Mouse (Mus musculus) spleen, adult 2 months (tissue): Measurements from ENCODE around the gene Josd1.

Source experiments
- CTCF ChIP-seq: fragments of 200-500 bp; IDR thresholded peaks from 2 replicates; pipeline ENCODE4 v1.5.1; 2011; ENCODE audit warnings: mild to moderate bottlenecking, inconsistent platforms; ENCODE audit not compliant: insufficient read depth, insufficient read length, insufficient replicate concordance; ENCODE audit errors: extremely low read depth
- POLR2A ChIP-seq: fragments of 200-500 bp; IDR thresholded peaks from 2 replicates; pipeline ENCODE4 v1.6.1; 2011; ENCODE audit warnings: low read depth, low read length, inconsistent platforms

DNA sequence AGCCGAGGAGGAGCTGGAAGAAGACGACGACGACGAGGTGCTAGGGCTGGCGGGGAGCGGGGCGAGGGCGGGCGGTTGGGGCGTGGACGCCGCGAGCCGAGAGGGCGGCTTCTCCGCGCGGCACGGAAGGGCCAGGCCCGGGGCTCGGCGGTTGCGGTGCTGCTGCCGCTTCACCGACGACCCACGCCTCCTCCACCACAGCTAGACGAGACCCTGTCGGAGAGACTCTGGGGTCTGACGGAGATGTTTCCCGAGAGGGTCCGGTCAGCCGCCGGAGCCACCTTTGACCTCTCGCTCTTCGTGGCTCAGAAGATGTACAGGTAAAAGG is 16.8 kb downstream of the Josd1 start:
- TF ChIP-seq POLR2A: no peak
- no peak for TF ChIP-seq CTCF
